Mouse (Mus musculus) CH12.LX (cell line): Measurements from ENCODE around the gene Slc44a5. TPM values are rescaled to one million over a fixed set of nuclear protein-coding genes. Genes with fewer than 3 reads are reported as not detected.

ENCODE experiments used
- DNase-seq: peaks from one replicate; pipeline ENCODE4 v3.0.0-alpha.2; 2013; ENCODE audit errors: extremely low read depth
- H3K27ac ChIP-seq: 2 replicates; pipeline ENCODE4 v1.5.1; 2012; ENCODE audit warnings: low read depth, mild to moderate bottlenecking, control low read depth, moderate library complexity; ENCODE audit not compliant: insufficient read depth
- H3K27me3 ChIP-seq: replicated peaks from 2 replicates; pipeline ENCODE3; 2012; ENCODE audit warnings: inconsistent platforms
- H3K36me3 ChIP-seq, 2 experiments: replicated peaks in 1 of 2; 2 replicates each; pipeline versions ENCODE3 to v1.6.1; 2012; ENCODE audit warnings: inconsistent platforms in 1 of 2, low read length in 1 of 2, mild to moderate bottlenecking in 1 of 2, mixed read lengths in 1 of 2, moderate library complexity in 1 of 2; ENCODE audit not compliant: control insufficient read depth in 1 of 2, insufficient read depth in 1 of 2
- H3K4me1 ChIP-seq, 2 experiments: 2 replicates each; pipeline ENCODE4 v1.6.1; 2012; ENCODE audit warnings: inconsistent platforms in 1 of 2, moderate library complexity in 1 of 2; ENCODE audit not compliant: insufficient read depth in 2 of 2, control insufficient read depth in 1 of 2
- H3K4me2 ChIP-seq: 2 replicates; pipeline ENCODE4 v1.6.1; 2012; ENCODE audit warnings: low read depth, mild to moderate bottlenecking, control low read depth; ENCODE audit not compliant: poor library complexity, insufficient read depth, severe bottlenecking
- H3K4me3 ChIP-seq, 3 experiments: fragments of 150-350 bp in 1 of 3; sonication (generic) in 1 of 3; replicated peaks in 1 of 3; 2 replicates each; pipeline versions ENCODE3 to v1.5.1; 2011 to 2012; ENCODE audit warnings: low read depth in 2 of 3, low read length in 2 of 3, mild to moderate bottlenecking in 2 of 3, moderate library complexity in 2 of 3, control low read depth in 1 of 3, improper control_type of control experiment in 1 of 3, inconsistent platforms in 1 of 3, mixed read lengths in 1 of 3; ENCODE audit not compliant: poor library complexity in 1 of 3
- H3K79me2 ChIP-seq: replicated peaks from 2 replicates; pipeline ENCODE4 v1.6.1; 2012; ENCODE audit warnings: mild to moderate bottlenecking, moderate library complexity; ENCODE audit not compliant: control insufficient read depth, poor library complexity, insufficient read depth, severe bottlenecking; ENCODE audit errors: extremely low read depth
- H3K9ac ChIP-seq: 2 replicates; pipeline ENCODE4 v1.6.1; 2012; ENCODE audit warnings: low read depth, mild to moderate bottlenecking, control low read depth, moderate library complexity; ENCODE audit not compliant: insufficient read depth
- H3K9me3 ChIP-seq: replicated peaks from 2 replicates; pipeline ENCODE3; 2012; ENCODE audit warnings: low read length, inconsistent platforms, mixed read lengths
- CHD1 ChIP-seq: IDR thresholded peaks from 2 replicates; pipeline ENCODE4 v1.6.1; 2012; ENCODE audit warnings: low read depth, low read length, improper control_type of control experiment, inconsistent platforms
- CTCF ChIP-seq, 2 experiments: IDR thresholded peaks in 1 of 2; conservative IDR thresholded peaks in 1 of 2; 2 replicates each; pipeline ENCODE4 v1.5.1; 2011 to 2012; ENCODE audit warnings: low read depth in 2 of 2, low read length in 2 of 2, improper control_type of control experiment in 1 of 2, inconsistent platforms in 1 of 2, mild to moderate bottlenecking in 1 of 2, moderate library complexity in 1 of 2
- E2F4 ChIP-seq: IDR thresholded peaks from 2 replicates; pipeline ENCODE4 v1.6.1; 2011; ENCODE audit warnings: low read depth, low read length, improper control_type of control experiment; ENCODE audit not compliant: insufficient replicate concordance
- ELF1 ChIP-seq: IDR thresholded peaks from 2 replicates; pipeline ENCODE4 v1.6.1; 2014; ENCODE audit warnings: low read depth, mild to moderate bottlenecking, inconsistent platforms, low read length, improper control_type of control experiment
- EP300 ChIP-seq: IDR thresholded peaks from 2 replicates; pipeline ENCODE4 v1.6.1; 2011; ENCODE audit warnings: low read length, improper control_type of control experiment
- GABPA ChIP-seq: IDR thresholded peaks from 2 replicates; pipeline ENCODE4 v1.6.1; 2012; ENCODE audit warnings: low read depth, low read length, improper control_type of control experiment, inconsistent platforms; ENCODE audit not compliant: insufficient replicate concordance
- JUN ChIP-seq: IDR thresholded peaks from 2 replicates; pipeline ENCODE4 v1.6.1; 2011; ENCODE audit warnings: low read depth, mild to moderate bottlenecking, low read length, improper control_type of control experiment, moderate library complexity; ENCODE audit not compliant: insufficient read depth
- KAT2A ChIP-seq: IDR thresholded peaks from 2 replicates; pipeline ENCODE4 v1.6.1; 2012; ENCODE audit warnings: low read length, improper control_type of control experiment, inconsistent platforms; ENCODE audit not compliant: insufficient replicate concordance
- MAX ChIP-seq: IDR thresholded peaks from 2 replicates; pipeline ENCODE4 v1.6.1; 2011; ENCODE audit warnings: low read length, improper control_type of control experiment
- MAZ ChIP-seq: IDR thresholded peaks from 2 replicates; pipeline ENCODE4 v1.6.1; 2012; ENCODE audit warnings: low read depth, mild to moderate bottlenecking, inconsistent platforms, low read length, improper control_type of control experiment, moderate library complexity
- MEF2A ChIP-seq: IDR thresholded peaks from 2 replicates; pipeline ENCODE4 v1.6.1; 2014; ENCODE audit warnings: low read depth, mild to moderate bottlenecking, inconsistent platforms, low read length, improper control_type of control experiment, borderline replicate concordance
- NELFE ChIP-seq: IDR thresholded peaks from 2 replicates; pipeline ENCODE4 v1.6.1; 2011; ENCODE audit warnings: low read depth, low read length, improper control_type of control experiment
- NRF1 ChIP-seq: IDR thresholded peaks from 2 replicates; pipeline ENCODE4 v1.6.1; 2014; ENCODE audit warnings: low read depth, mild to moderate bottlenecking, inconsistent platforms, low read length, improper control_type of control experiment, moderate library complexity
- POLR2AphosphoS2 ChIP-seq: IDR thresholded peaks from 2 replicates; pipeline ENCODE4 v1.6.1; 2011; ENCODE audit warnings: low read depth, low read length, improper control_type of control experiment
- RAD21 ChIP-seq: IDR thresholded peaks from 2 replicates; pipeline ENCODE4 v1.6.1; 2011; ENCODE audit warnings: low read depth, mild to moderate bottlenecking, low read length, improper control_type of control experiment, moderate library complexity
- SMC3 ChIP-seq: IDR thresholded peaks from 2 replicates; pipeline ENCODE4 v1.6.1; 2011; ENCODE audit warnings: low read depth, low read length, improper control_type of control experiment
- TBP ChIP-seq: conservative IDR thresholded peaks from 2 replicates; pipeline ENCODE4 v1.6.1; 2011; ENCODE audit warnings: low read depth, low read length, improper control_type of control experiment
- TCF12 ChIP-seq: IDR thresholded peaks from 2 replicates; pipeline ENCODE4 v1.6.1; 2014; ENCODE audit warnings: low read depth, mild to moderate bottlenecking, inconsistent platforms, low read length, improper control_type of control experiment
- UBTF ChIP-seq: IDR thresholded peaks from 2 replicates; pipeline ENCODE4 v1.6.1; 2012; ENCODE audit warnings: low read depth, mild to moderate bottlenecking, inconsistent platforms, low read length, improper control_type of control experiment, moderate library complexity
- USF1 ChIP-seq: IDR thresholded peaks from 2 replicates; pipeline ENCODE4 v1.6.1; 2014; ENCODE audit warnings: low read depth, mild to moderate bottlenecking, inconsistent platforms, low read length, improper control_type of control experiment
- USF2 ChIP-seq: conservative IDR thresholded peaks from 2 replicates; pipeline ENCODE4 v1.6.1; 2011; ENCODE audit warnings: low read depth, low read length, improper control_type of control experiment
- ZC3H11A ChIP-seq: IDR thresholded peaks from 2 replicates; pipeline ENCODE4 v1.6.1; 2012; ENCODE audit warnings: low read depth, mild to moderate bottlenecking, inconsistent platforms, low read length, improper control_type of control experiment
- ZKSCAN1 ChIP-seq: IDR thresholded peaks from 2 replicates; pipeline ENCODE4 v1.6.1; 2012; ENCODE audit warnings: low read depth, inconsistent platforms, low read length, improper control_type of control experiment, borderline replicate concordance
- ZMIZ1 ChIP-seq: IDR thresholded peaks from 2 replicates; pipeline ENCODE4 v1.6.1; 2012; ENCODE audit warnings: low read depth, mild to moderate bottlenecking, inconsistent platforms, low read length, improper control_type of control experiment
- dilution Hi-C: fragments of 300-500 bp; cut with MboI; formaldehyde crosslinking; loops from 2 replicates; pipeline ENCODE4 v1.14.3; 2020; ENCODE audit warnings: low sequenced_read_pairs; ENCODE audit not compliant: extremely low pct_unique_long_range_greater_than_20kb, extremely low pct_ligation_motif_present
- in situ Hi-C: fragments of 300-500 bp; cut with MboI; formaldehyde crosslinking; loops from 3 replicates; pipeline ENCODE4 v1.14.3; 2019; ENCODE audit warnings: low sequenced_read_pairs, low pct_ligation_motif_present, low pct_unique_long_range_greater_than_20kb, mixed read lengths
- polyA plus RNA-seq: library from polyadenylated mRNA; unstranded; fragments of >175 nt; gene quantifications from 2 replicates; pipeline ENCODE4 v1.2.1, GENCODE M21; 2012; ENCODE audit warnings: low read depth; ENCODE audit not compliant: insufficient read length
- total RNA-seq, 2 experiments: library from RNA; depleted of rRNA; stranded (reverse); fragments of 300-350 nt in 1 of 2; fragments of >200 nt in 1 of 2; gene quantifications; 2 replicates each; pipeline ENCODE4 v1.2.3; 2012 to 2014

Slc44a5 gene
- total and polyA plus RNA-seq, 3 experiments, result not detected

- Histone ChIP-seq H3K4me2 (no peak overlapping the region), H3K4me3 (no peak overlapping the region)
- in situ Hi-C loops, result loop anchor here (10.0 kb wide), 1 partner anchor 607 kb away; no protein-coding TSS in a partner anchor
- dilution Hi-C loops, result no loop called here
- no peak for DNase-seq
- TF ChIP-seq MAZ (no peak), UBTF (no peak), POLR2AphosphoS2 (no peak), NRF1 (no peak)
- TF ChIP-seq, all 38 proteins: peak for 0
- Histone ChIP-seq H3K9me3 (peaks cover 8% of the 10 kb centered on the region), H3K27me3 (peaks cover 2% of the 10 kb centered on the region), H3K79me2 (no peaks in the 10 kb centered on the region), H3K9ac (no peak overlapping the region), H3K4me1 (0 out of 4 replicates have a peak, but pooled peaks cover 0 to under 1% of the 10 kb centered on the region in 2 experiments), H3K27ac (no peak overlapping the region), H3K36me3 (no peaks in the 10 kb centered on the region)
These were observed 5.8 kb upstream of the Slc44a5 start for GRCm38 (mm10) chr3:153967447-153967846.

- dilution Hi-C loops (no loop called here), in situ Hi-C loops (loop anchor here (10.0 kb wide), 1 partner anchor 606 kb away; no protein-coding TSS in a partner anchor)
- peak; percentile 99 for DNase-seq
- H3K27me3 ChIP-seq, result peaks cover 2% of the 10 kb centered on the region
- peaks cover 12% of the 10 kb centered on the region for H3K9me3 ChIP-seq
- no peak overlapping the region for H3K4me3 ChIP-seq
- no peaks in the 10 kb centered on the region for H3K36me3 ChIP-seq
- no peak overlapping the region for H3K27ac ChIP-seq
- H3K79me2 ChIP-seq, result no peaks in the 10 kb centered on the region
- H3K9ac ChIP-seq, result no peak overlapping the region
- no peak overlapping the region for H3K4me2 ChIP-seq
- no peaks in the 10 kb centered on the region for H3K4me1 ChIP-seq
- TF ChIP-seq MAX, result no peak
- TF ChIP-seq E2F4, result no peak
- peak; percentile 99 to 100 for TF ChIP-seq CTCF (conservative IDR thresholded peaks at IDR 0.05 in 1 of 2, IDR thresholded peaks at IDR 0.05 in 1 of 2; ENCODE audit: low read depth in 2 of 2, low read length in 2 of 2)
- TF ChIP-seq TBP, result 0 out of 2 replicates have a peak, but pooled peaks have one; percentile 23
- TF ChIP-seq RAD21, result peak; percentile 88
- no peak for TF ChIP-seq MEF2A
- no peak for TF ChIP-seq EP300
- no peak for TF ChIP-seq JUN
- TF ChIP-seq GABPA, result no peak
- no peak for TF ChIP-seq USF1
- TF ChIP-seq NELFE, result peak; percentile 72; the same call in 1 of the 2 replicates
- TF ChIP-seq ELF1, result 0 out of 2 replicates have a peak, but pooled peaks have one; percentile 32
- no peak for TF ChIP-seq KAT2A
- no peak for TF ChIP-seq ZKSCAN1
- no peak for TF ChIP-seq ZC3H11A
- peak; percentile 80 for TF ChIP-seq SMC3
- no peak for TF ChIP-seq ZMIZ1
- no peak for TF ChIP-seq TCF12
- TF ChIP-seq CHD1, result no peak
- TF ChIP-seq NRF1, result no peak
- no peak for TF ChIP-seq USF2
These were observed 4.7 kb upstream of the Slc44a5 start for GRCm38 (mm10) chr3:153968549-153968948.
